Mouse (Mus musculus) heart, adult 9 months (tissue): ENCODE data around the gene Taf1d.
A peak's percentile ranks its signal among the peaks of the same experiment; 100 is the strongest.
"Not testable (repeated sequence)": the region's sequence is repeated elsewhere in the genome, so short reads cannot be mapped to it uniquely, and the experiment has no call there.

Experiments
- DNase-seq, 2 experiments: peaks; one replicate each; pipeline ENCODE4 v3.0.0; 2022; ENCODE audit warnings: low spot score in 2 of 2

Taf1d gene

DNA sequence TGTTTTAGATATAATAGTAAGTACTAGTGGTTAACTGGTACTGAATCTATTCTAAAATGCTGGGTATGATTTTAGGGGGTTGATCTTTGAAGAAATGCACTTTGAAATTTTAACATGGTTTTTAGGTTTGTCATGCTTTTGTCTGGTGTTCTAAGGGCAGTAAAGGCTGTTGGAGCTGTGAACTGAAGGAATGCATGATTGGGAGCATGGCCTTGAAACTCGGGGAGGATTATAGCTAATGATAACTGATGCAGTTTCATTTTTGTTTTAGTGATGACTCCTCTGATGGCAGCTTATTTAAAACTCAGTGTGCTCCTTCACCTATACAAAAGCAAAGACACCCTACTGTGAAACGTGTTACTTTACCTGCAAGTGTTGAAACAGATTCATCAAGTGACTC, 2.2 kb downstream of the Taf1d start:
- no peak for DNase-seq

DNA sequence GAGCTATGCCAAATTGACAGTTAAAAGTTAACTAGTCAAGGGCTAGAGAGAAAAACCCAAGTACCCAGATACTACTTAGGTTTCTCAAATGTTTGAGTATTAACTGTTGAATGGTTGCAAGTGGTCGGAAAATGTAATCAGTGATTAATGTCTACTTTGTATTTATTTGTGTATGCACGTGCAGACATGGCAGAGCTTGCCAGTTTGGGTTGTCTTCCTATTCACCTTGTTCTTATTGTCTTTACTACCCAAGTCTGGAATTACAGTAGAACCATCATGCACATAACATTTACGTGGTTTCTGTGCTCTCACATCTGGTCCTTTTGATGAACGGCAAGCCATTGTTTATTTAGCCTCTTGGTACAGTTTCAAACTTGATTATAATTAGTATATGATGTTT, 3.4 kb downstream of the Taf1d start:
- DNase-seq, result no peak

DNA sequence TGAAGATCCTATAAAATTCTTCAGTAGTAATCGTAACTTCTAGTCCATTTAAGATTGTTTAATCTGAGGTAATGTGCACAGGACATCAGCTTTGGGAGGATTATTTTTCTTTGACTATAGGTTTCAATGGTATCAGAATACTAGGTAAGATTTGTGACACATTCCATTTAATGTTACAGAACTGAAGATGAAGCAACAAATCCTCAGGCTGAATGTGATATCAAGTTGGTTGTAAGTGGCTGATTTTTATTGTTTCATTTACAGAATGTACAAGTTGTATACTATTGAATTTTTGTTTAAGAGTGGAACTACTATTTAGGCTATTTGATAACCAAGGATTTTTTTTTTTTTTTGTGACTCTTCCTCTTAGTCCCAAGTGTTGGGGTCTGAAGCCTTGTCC, 4.2 kb downstream of the Taf1d start:
- DNase-seq, result no peak

GRCm38 (mm10) chr9:15312054-15312735, 6.2 kb downstream of the Taf1d start:
- DNase-seq, result no peak

DNA sequence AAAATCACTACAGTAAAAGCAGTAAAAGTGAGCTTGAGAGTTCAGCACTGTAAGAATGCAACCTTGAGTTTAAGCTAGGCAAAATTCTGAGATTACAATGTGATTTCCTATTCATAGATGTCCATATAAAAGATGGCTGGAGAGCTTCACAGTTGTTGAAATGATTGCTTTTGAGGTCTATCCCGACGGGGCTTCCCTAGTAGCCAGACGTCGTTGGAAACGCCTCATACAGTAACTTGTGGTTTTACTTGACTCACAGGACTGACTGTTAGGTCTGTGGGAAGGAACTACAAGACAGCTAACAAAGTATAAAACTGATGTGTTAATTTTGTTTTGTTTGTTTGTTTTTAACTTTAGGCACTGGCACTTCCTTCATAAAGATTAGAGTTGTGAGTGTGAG, 7.6 kb downstream of the Taf1d start:
- no peak for DNase-seq

- no peak for DNase-seq
Measured at GRCm38 (mm10) chr9:15314619-15315018, 8.6 kb downstream of the Taf1d start.

GRCm38 (mm10) chr9:15316296-15316695, 10.3 kb downstream of the Taf1d start:
- not testable (repeated sequence) for DNase-seq

DNA sequence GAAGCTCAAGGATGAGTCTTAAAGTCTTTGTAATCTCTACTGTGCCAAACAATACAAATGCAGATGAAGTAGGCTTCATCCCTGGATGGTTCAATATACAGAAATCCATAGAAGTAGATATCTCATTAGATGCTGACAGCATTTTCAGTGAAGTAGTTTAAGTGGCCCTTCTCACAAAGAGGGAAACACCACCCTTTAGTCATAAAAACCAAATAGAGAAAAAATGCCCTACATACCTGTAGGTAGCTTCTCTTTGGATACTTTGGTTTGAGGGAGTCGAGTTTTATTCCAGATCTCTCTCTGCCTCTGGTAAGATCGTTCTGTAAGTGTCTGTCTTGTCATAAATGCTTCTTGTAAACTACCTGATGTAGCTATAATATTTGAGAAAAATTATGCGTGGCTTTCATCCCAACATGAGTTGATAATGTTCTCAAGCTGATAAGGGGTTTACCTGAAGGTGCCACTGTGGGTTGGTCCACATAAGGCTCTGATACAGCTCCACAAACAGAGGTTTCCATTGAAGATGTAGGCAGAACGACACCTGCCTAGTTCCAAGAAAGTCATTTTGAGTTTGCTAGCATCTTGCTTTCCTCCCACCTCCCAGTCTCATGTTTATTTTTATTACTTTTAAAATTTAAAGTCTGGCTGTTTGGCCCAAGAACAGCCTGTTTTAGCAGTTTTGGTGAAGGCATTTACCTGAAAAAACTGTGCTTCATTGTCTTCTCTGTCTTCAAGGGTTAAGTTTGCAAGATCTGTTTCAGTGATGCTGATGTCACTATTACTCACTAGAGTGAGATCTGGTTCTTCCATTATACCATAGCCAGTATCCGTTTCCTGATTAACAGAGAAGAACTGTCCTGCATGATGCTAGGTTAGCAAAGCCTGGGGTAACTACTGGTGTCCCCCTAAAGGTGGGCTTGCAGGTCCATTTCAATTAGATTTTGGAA, 11.5 kb downstream of the Taf1d start:
- DNase-seq, result no peak

DNA sequence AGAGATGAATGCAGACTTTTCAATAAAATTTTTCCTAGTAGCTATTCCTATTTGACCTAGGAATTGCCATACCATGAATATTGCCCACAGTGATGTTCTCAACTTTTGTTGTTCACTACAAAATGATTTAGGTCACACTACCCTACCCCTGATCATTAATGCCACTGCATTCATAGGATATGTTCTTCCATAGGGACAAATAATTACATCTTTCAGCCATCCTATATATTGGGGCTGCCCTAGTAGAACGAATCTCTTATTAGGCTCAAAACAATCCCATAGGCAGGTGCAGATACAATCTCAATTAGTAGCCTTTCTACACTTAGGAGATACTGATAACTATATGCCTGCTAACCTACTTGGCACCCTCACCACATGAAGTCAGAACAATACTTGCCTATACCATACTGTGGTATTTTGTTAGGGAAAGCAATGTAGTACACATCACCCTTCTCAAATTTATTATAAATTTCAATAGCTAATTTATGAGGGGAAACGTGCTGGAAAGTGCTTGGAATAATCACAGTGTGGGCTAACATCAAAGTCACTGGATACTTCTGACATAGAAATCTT, 12.2 kb downstream of the Taf1d start:
- no peak for DNase-seq

DNA sequence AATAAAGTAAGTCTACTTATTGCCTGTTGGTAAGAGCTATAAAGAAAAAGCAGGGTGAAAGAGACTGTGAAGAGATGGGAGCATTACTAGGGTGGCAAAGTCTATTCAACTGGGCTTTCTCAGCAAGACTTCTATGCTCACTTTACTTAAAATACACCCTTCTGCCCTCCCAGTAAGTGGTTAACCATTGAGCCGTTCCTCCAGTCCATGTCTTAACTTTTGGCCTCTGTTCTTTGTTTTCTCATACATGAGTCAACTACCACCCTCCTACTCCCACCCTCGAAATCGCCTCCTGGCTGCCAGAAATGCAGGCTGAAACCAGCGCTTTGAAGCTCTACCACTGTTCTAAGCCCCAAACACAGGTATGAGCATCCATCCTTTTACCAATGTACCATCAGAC, 31.8 kb downstream of the Taf1d start:
- DNase-seq, result no peak

- DNase-seq, result no peak
Measured at GRCm38 (mm10) chr9:15349925-15350324, 43.9 kb downstream of the Taf1d start.

DNA sequence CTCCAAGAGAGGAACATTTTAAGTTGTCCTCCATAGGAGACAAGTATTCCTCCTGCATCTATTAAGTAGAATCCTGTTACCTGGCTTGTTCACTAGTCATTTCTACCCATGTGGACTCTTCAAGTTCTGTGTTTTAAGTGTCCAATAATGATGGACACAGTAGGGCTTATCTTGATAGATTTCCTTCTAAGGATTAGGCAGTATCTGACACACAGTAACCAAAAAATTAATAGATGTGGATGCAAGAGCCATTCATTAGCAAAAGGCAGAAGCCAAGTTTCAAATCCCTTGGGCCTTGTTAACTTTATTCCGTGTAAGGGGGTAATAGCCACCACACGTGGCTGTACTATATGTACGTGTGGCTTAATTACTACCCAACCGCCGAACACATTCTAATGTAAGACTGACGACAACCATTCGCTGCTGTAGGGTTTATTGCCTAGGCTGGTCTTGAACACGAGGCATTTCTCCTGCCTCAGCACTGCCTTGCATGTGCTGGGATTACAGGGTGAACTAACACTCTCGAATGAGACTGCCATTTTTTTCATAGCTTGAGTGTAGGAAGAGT, 51.0 kb downstream of the Taf1d start:
- no peak for DNase-seq

DNA sequence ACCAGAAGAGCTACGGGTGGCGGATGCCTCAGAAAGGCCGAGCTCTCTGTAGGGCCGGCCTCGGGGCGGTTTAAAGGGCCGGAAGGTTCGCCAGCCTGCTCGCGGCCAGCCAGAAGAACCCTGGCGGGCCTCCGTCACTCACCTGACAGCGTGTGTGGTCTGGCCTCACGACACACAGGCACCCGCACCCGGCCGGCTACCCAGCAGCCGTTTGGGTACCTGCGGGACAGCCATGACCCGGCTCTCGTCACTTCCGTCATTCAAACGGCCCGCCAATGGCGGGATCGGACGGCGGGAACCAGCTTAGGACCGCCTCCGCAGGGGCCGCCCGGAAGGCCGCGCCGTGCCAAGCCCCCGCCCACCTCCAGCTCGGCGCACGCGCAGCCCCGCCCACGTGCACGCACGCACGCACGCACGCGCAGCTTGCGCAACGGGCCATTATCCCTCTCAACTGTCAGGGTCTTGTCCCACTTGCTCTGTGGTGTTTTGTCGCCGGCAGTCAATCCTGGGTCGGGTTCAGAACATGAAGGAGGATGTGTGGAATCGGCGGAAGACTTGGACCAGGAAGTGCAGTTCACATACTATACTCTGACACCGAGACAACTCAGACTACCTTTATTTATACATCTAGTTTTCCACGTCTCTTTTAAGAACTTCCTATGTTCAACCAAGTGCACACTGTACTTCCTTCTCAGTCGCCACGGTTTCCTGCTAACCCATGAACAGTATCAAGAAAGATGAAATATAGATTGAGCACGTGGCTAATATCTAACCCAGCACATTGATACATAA, 51.7 kb downstream of the Taf1d start, which contains the start of gene Cep295:
Gene Cep295, minus strand, starts transcription at position 305 of the 792 bp plus-strand sequence.
- DNase-seq, result peak; percentile 94

DNA sequence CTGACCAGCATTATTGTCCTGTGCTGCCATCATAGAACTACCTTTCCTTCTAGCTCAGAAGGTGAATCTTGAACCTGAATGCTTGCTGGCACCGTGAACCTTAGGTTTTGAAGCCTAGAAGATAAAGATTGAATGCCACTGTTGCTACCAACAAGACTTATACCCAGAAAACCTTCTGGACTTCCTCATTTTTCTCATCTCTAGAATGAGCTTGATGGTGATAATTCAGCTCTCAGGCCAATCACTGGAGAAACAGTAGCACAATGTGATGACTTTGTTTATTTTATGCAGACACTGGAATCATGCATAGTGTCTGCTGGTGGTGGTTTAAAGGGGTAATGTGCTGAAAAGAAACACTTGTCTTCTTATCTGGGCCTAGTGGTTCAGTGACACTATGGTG, 58.8 kb downstream of the Taf1d start:
- DNase-seq, result no peak

GRCm38 (mm10) chr9:15365856-15366255, 59.8 kb downstream of the Taf1d start:
- DNase-seq, result no peak

- no peak for DNase-seq
Measured at GRCm38 (mm10) chr9:15366260-15366659, 60.2 kb downstream of the Taf1d start.
